Mouse (Mus musculus) CH12.LX (cell line): Measurements from ENCODE around the gene Pank2. TPM values are rescaled to one million over a fixed set of nuclear protein-coding genes. Genes with fewer than 3 reads are reported as not detected.
A peak's percentile ranks its signal among the peaks of the same experiment; 100 is the strongest.

Source experiments
- DNase-seq: peaks from one replicate; pipeline ENCODE4 v3.0.0-alpha.2; 2013; ENCODE audit errors: extremely low read depth
- H3K27ac ChIP-seq: 2 replicates; pipeline ENCODE4 v1.5.1; 2012; ENCODE audit warnings: low read depth, mild to moderate bottlenecking, control low read depth, moderate library complexity; ENCODE audit not compliant: insufficient read depth
- H3K27me3 ChIP-seq: replicated peaks from 2 replicates; pipeline ENCODE3; 2012; ENCODE audit warnings: inconsistent platforms
- H3K36me3 ChIP-seq, 2 experiments: replicated peaks in 1 of 2; 2 replicates each; pipeline versions ENCODE3 to v1.6.1; 2012; ENCODE audit warnings: inconsistent platforms in 1 of 2, low read length in 1 of 2, mild to moderate bottlenecking in 1 of 2, mixed read lengths in 1 of 2, moderate library complexity in 1 of 2; ENCODE audit not compliant: control insufficient read depth in 1 of 2, insufficient read depth in 1 of 2
- H3K4me1 ChIP-seq, 2 experiments: 2 replicates each; pipeline ENCODE4 v1.6.1; 2012; ENCODE audit warnings: inconsistent platforms in 1 of 2, moderate library complexity in 1 of 2; ENCODE audit not compliant: insufficient read depth in 2 of 2, control insufficient read depth in 1 of 2
- H3K4me2 ChIP-seq: 2 replicates; pipeline ENCODE4 v1.6.1; 2012; ENCODE audit warnings: low read depth, mild to moderate bottlenecking, control low read depth; ENCODE audit not compliant: poor library complexity, insufficient read depth, severe bottlenecking
- H3K4me3 ChIP-seq, 3 experiments: fragments of 150-350 bp in 1 of 3; sonication (generic) in 1 of 3; replicated peaks in 1 of 3; 2 replicates each; pipeline versions ENCODE3 to v1.5.1; 2011 to 2012; ENCODE audit warnings: low read depth in 2 of 3, low read length in 2 of 3, mild to moderate bottlenecking in 2 of 3, moderate library complexity in 2 of 3, control low read depth in 1 of 3, improper control_type of control experiment in 1 of 3, inconsistent platforms in 1 of 3, mixed read lengths in 1 of 3; ENCODE audit not compliant: poor library complexity in 1 of 3
- H3K79me2 ChIP-seq: replicated peaks from 2 replicates; pipeline ENCODE4 v1.6.1; 2012; ENCODE audit warnings: mild to moderate bottlenecking, moderate library complexity; ENCODE audit not compliant: control insufficient read depth, poor library complexity, insufficient read depth, severe bottlenecking; ENCODE audit errors: extremely low read depth
- H3K9ac ChIP-seq: 2 replicates; pipeline ENCODE4 v1.6.1; 2012; ENCODE audit warnings: low read depth, mild to moderate bottlenecking, control low read depth, moderate library complexity; ENCODE audit not compliant: insufficient read depth
- H3K9me3 ChIP-seq: replicated peaks from 2 replicates; pipeline ENCODE3; 2012; ENCODE audit warnings: low read length, inconsistent platforms, mixed read lengths
- BHLHE40 ChIP-seq: IDR thresholded peaks from 2 replicates; pipeline ENCODE4 v1.6.1; 2011; ENCODE audit warnings: mild to moderate bottlenecking, low read depth, low read length, improper control_type of control experiment
- CHD1 ChIP-seq: IDR thresholded peaks from 2 replicates; pipeline ENCODE4 v1.6.1; 2012; ENCODE audit warnings: low read depth, low read length, improper control_type of control experiment, inconsistent platforms
- CTCF ChIP-seq, 2 experiments: IDR thresholded peaks in 1 of 2; conservative IDR thresholded peaks in 1 of 2; 2 replicates each; pipeline ENCODE4 v1.5.1; 2011 to 2012; ENCODE audit warnings: low read depth in 2 of 2, low read length in 2 of 2, improper control_type of control experiment in 1 of 2, inconsistent platforms in 1 of 2, mild to moderate bottlenecking in 1 of 2, moderate library complexity in 1 of 2
- E2F4 ChIP-seq: IDR thresholded peaks from 2 replicates; pipeline ENCODE4 v1.6.1; 2011; ENCODE audit warnings: low read depth, low read length, improper control_type of control experiment; ENCODE audit not compliant: insufficient replicate concordance
- ETS1 ChIP-seq: conservative IDR thresholded peaks from 2 replicates; pipeline ENCODE4 v1.6.1; 2012; ENCODE audit warnings: low read depth, mild to moderate bottlenecking, inconsistent platforms, low read length, improper control_type of control experiment, moderate library complexity
- GABPA ChIP-seq: IDR thresholded peaks from 2 replicates; pipeline ENCODE4 v1.6.1; 2012; ENCODE audit warnings: low read depth, low read length, improper control_type of control experiment, inconsistent platforms; ENCODE audit not compliant: insufficient replicate concordance
- HCFC1 ChIP-seq: IDR thresholded peaks from 2 replicates; pipeline ENCODE4 v1.6.1; 2012; ENCODE audit warnings: low read depth, mild to moderate bottlenecking, inconsistent platforms, low read length, improper control_type of control experiment
- IRF4 ChIP-seq: IDR thresholded peaks from 2 replicates; pipeline ENCODE4 v1.6.1; 2014; ENCODE audit warnings: low read depth, mild to moderate bottlenecking, inconsistent platforms, low read length, improper control_type of control experiment
- JUN ChIP-seq: IDR thresholded peaks from 2 replicates; pipeline ENCODE4 v1.6.1; 2011; ENCODE audit warnings: low read depth, mild to moderate bottlenecking, low read length, improper control_type of control experiment, moderate library complexity; ENCODE audit not compliant: insufficient read depth
- JUND ChIP-seq: conservative IDR thresholded peaks from 2 replicates; pipeline ENCODE4 v1.6.1; 2011; ENCODE audit warnings: low read depth, low read length, improper control_type of control experiment
- KAT2A ChIP-seq: IDR thresholded peaks from 2 replicates; pipeline ENCODE4 v1.6.1; 2012; ENCODE audit warnings: low read length, improper control_type of control experiment, inconsistent platforms; ENCODE audit not compliant: insufficient replicate concordance
- MAFK ChIP-seq: IDR thresholded peaks from 2 replicates; pipeline ENCODE4 v1.6.1; 2011; ENCODE audit warnings: low read length, improper control_type of control experiment; ENCODE audit not compliant: insufficient replicate concordance
- MAX ChIP-seq: IDR thresholded peaks from 2 replicates; pipeline ENCODE4 v1.6.1; 2011; ENCODE audit warnings: low read length, improper control_type of control experiment
- MAZ ChIP-seq: IDR thresholded peaks from 2 replicates; pipeline ENCODE4 v1.6.1; 2012; ENCODE audit warnings: low read depth, mild to moderate bottlenecking, inconsistent platforms, low read length, improper control_type of control experiment, moderate library complexity
- MYC ChIP-seq: IDR thresholded peaks from 2 replicates; pipeline ENCODE4 v1.6.1; 2011; ENCODE audit warnings: low read depth, mild to moderate bottlenecking, improper control_type of control experiment, low read length
- NELFE ChIP-seq: IDR thresholded peaks from 2 replicates; pipeline ENCODE4 v1.6.1; 2011; ENCODE audit warnings: low read depth, low read length, improper control_type of control experiment
- NRF1 ChIP-seq: IDR thresholded peaks from 2 replicates; pipeline ENCODE4 v1.6.1; 2014; ENCODE audit warnings: low read depth, mild to moderate bottlenecking, inconsistent platforms, low read length, improper control_type of control experiment, moderate library complexity
- POLR2A ChIP-seq: IDR thresholded peaks from 2 replicates; pipeline ENCODE4 v1.6.1; 2011; ENCODE audit warnings: low read depth, mild to moderate bottlenecking, improper control_type of control experiment, low read length
- POLR2AphosphoS2 ChIP-seq: IDR thresholded peaks from 2 replicates; pipeline ENCODE4 v1.6.1; 2011; ENCODE audit warnings: low read depth, low read length, improper control_type of control experiment
- SIN3A ChIP-seq: IDR thresholded peaks from 2 replicates; pipeline ENCODE4 v1.6.1; 2012; ENCODE audit warnings: low read length, improper control_type of control experiment, inconsistent platforms
- SMC3 ChIP-seq: IDR thresholded peaks from 2 replicates; pipeline ENCODE4 v1.6.1; 2011; ENCODE audit warnings: low read depth, low read length, improper control_type of control experiment
- TBP ChIP-seq: conservative IDR thresholded peaks from 2 replicates; pipeline ENCODE4 v1.6.1; 2011; ENCODE audit warnings: low read depth, low read length, improper control_type of control experiment
- TCF12 ChIP-seq: IDR thresholded peaks from 2 replicates; pipeline ENCODE4 v1.6.1; 2014; ENCODE audit warnings: low read depth, mild to moderate bottlenecking, inconsistent platforms, low read length, improper control_type of control experiment
- UBTF ChIP-seq: IDR thresholded peaks from 2 replicates; pipeline ENCODE4 v1.6.1; 2012; ENCODE audit warnings: low read depth, mild to moderate bottlenecking, inconsistent platforms, low read length, improper control_type of control experiment, moderate library complexity
- USF1 ChIP-seq: IDR thresholded peaks from 2 replicates; pipeline ENCODE4 v1.6.1; 2014; ENCODE audit warnings: low read depth, mild to moderate bottlenecking, inconsistent platforms, low read length, improper control_type of control experiment
- ZC3H11A ChIP-seq: IDR thresholded peaks from 2 replicates; pipeline ENCODE4 v1.6.1; 2012; ENCODE audit warnings: low read depth, mild to moderate bottlenecking, inconsistent platforms, low read length, improper control_type of control experiment
- ZNF384 ChIP-seq: IDR thresholded peaks from 2 replicates; pipeline ENCODE4 v1.6.1; 2012; ENCODE audit warnings: low read depth, low read length, improper control_type of control experiment, inconsistent platforms
- dilution Hi-C: fragments of 300-500 bp; cut with MboI; formaldehyde crosslinking; loops from 2 replicates; pipeline ENCODE4 v1.14.3; 2020; ENCODE audit warnings: low sequenced_read_pairs; ENCODE audit not compliant: extremely low pct_unique_long_range_greater_than_20kb, extremely low pct_ligation_motif_present
- in situ Hi-C: fragments of 300-500 bp; cut with MboI; formaldehyde crosslinking; loops from 3 replicates; pipeline ENCODE4 v1.14.3; 2019; ENCODE audit warnings: low sequenced_read_pairs, low pct_ligation_motif_present, low pct_unique_long_range_greater_than_20kb, mixed read lengths
- polyA plus RNA-seq: library from polyadenylated mRNA; unstranded; fragments of >175 nt; gene quantifications from 2 replicates; pipeline ENCODE4 v1.2.1, GENCODE M21; 2012; ENCODE audit warnings: low read depth; ENCODE audit not compliant: insufficient read length
- total RNA-seq, 2 experiments: library from RNA; depleted of rRNA; stranded (reverse); fragments of 300-350 nt in 1 of 2; fragments of >200 nt in 1 of 2; gene quantifications; 2 replicates each; pipeline ENCODE4 v1.2.3; 2012 to 2014

The Pank2 gene
- total and polyA plus RNA-seq, 3 experiments = 16.6 to 43.2 (median 28.6) TPM

DNA sequence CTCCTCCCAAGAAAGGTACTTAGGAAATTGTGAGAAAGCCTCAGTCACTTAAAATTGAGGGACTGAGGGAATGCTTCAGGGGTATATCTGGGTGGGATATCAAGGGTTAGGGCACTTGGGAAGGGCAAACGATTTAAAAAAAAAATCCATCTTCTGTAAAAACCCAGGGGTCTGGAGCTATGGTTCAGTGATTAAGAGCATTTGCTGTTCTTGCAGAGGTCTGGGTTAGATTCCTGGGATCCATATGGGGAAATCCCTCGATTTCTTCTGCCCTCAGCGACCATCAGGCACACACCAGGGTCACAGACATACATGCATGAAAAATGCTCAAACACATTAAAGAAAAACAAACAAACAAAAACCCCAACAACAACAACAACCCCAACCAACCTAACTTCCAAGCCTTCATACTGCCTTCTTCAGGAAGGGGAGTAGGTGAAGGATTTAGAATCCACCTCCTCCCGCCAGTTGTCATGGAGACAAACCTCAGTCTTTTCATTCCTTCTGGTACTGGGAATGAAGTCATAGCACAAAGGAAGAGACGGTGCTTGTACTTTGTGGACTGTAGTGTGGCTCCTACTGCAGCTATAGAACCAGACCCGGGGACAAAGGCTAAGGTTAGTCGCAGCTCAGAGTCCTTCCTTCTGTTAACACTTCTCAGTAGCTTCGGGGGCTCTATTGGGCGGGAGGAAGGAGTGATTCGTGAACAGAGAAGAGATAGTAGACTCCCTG lies 648 bp upstream of the Pank2 start:
- DNase-seq = no peak
- H3K4me3 ChIP-seq = peak overlapping the region; percentile 53 to 82 (median 67)
- TF ChIP-seq CHD1 = no peak
- TF ChIP-seq NELFE = no peak
- TF ChIP-seq TCF12 = no peak
- no peak for TF ChIP-seq UBTF
- TF ChIP-seq MAZ = no peak
- no peak for TF ChIP-seq SIN3A
- TF ChIP-seq CTCF (conservative IDR thresholded peaks at IDR 0.05 in 1 of 2, IDR thresholded peaks at IDR 0.05 in 1 of 2; ENCODE audit: low read depth in 2 of 2, low read length in 2 of 2) = no peak
- TF ChIP-seq JUN = no peak
- no peak for TF ChIP-seq BHLHE40
- TF ChIP-seq SMC3 = no peak
- no peak for TF ChIP-seq JUND
- TF ChIP-seq, all 38 proteins: peak for 0
- Histone ChIP-seq H3K9ac (peak overlapping the region; percentile 57; the same call in 1 of the 2 replicates), H3K4me1 (peaks cover 6 to 25% of the 10 kb centered on the region in 2 experiments), H3K27me3 (no peaks in the 10 kb centered on the region), H3K36me3 (peaks cover 0 to 10% of the 10 kb centered on the region in 2 experiments), H3K79me2 (peaks cover 26% of the 10 kb centered on the region), H3K4me2 (peak overlapping the region; percentile 62), H3K27ac (no peak overlapping the region), H3K9me3 (no peaks in the 10 kb centered on the region)
- in situ Hi-C loops = loop anchor here (25.0 kb wide), 1 partner anchor 251 kb away; no protein-coding TSS in a partner anchor
- dilution Hi-C loops = no loop called here

DNA sequence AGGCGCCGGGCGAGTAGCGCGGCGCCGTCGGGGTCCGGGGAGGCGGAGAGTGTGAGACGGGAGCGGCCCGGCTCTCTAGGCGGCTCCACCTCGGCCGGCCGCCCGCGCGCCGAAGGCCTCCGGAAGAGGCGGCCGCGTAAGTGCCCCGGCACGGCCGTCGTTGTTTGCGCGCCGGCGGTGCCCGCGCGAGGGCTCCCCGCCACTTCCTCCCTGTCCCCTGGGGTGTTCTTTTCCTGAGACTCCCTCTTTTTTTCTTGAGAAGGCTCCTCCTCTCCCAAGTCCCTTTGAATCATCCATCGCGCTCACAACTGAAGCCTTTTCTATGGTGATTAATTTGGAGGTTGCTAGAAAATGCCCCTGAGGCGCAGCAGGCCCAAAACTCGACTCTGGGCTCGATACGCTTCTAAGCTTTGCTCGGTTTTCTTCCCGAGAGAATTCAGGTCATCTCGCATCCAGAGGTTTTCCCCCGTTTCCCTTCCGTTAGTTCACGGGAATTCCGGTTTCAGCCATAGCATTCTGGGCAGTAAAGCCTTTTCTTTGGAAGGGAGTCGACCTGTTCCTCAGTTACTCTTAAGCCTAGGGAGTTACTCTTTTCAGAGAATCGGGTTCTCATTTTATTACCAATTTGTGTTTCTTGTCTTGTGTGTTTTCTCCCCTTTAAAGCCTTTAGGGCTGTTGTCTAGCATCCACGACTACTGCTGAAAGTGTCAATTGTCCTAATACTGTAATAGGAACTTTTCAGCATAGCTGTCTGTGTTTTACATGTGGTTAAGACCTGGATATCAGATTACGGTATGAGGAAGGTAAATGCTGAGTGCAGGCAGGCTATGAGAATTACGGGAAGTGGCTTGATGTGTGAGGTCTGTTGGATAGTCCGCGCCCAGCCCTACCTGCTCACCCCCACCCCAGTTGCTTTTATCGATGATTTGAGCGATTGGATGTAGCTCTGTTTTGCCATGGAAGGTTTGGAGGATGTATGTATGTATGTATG lies 680 bp downstream of the Pank2 start:
- H3K27ac ChIP-seq = peak overlapping the region; percentile 74
- peaks cover 0 to 17% of the 10 kb centered on the region in 2 experiments for H3K36me3 ChIP-seq
- dilution Hi-C loops (no loop called here), in situ Hi-C loops (loop anchor here (25.0 kb wide), 1 partner anchor 249 kb away; no protein-coding TSS in a partner anchor)
- no peaks in the 10 kb centered on the region for H3K9me3 ChIP-seq
- H3K27me3 ChIP-seq = no peaks in the 10 kb centered on the region
- peaks cover 37% of the 10 kb centered on the region for H3K79me2 ChIP-seq
- peaks cover 6 to 27% of the 10 kb centered on the region in 2 experiments for H3K4me1 ChIP-seq
- H3K9ac ChIP-seq = peak overlapping the region; percentile 96
- H3K4me2 ChIP-seq = peak overlapping the region; percentile 79
- peak; percentile 75 for DNase-seq
- peak overlapping the region; percentile 75 to 82 (median 76) for H3K4me3 ChIP-seq
- TF ChIP-seq USF1 (no peak), SMC3 (no peak), GABPA (no peak), MAX (no peak; the same call in 1 of the 2 replicates), MAFK (no peak), POLR2A (no peak), MYC (no peak), CTCF (conservative IDR thresholded peaks at IDR 0.05 in 1 of 2, IDR thresholded peaks at IDR 0.05 in 1 of 2; ENCODE audit: low read depth in 2 of 2, low read length in 2 of 2) (no peak), IRF4 (no peak), POLR2AphosphoS2 (no peak), UBTF (peak; percentile 98), TBP (peak; percentile 14; the same call in 1 of the 2 replicates), NELFE (no peak), ZC3H11A (no peak), ETS1 (no peak; the same call in 1 of the 2 replicates), E2F4 (no peak), TCF12 (no peak; the same call in 1 of the 2 replicates), BHLHE40 (0 out of 2 replicates have a peak, but pooled peaks have one; percentile 3), JUND (no peak), KAT2A (no peak), HCFC1 (0 out of 2 replicates have a peak, but pooled peaks have one; percentile 9), MAZ (peak; percentile 33; the same call in 1 of the 2 replicates), NRF1 (no peak), ZNF384 (peak; percentile 41)
